Mouse (Mus musculus): ENCODE measurements around the gene Colgalt2.

GRCm38 (mm10) chr1:152394956-152395515, 4.6 kb upstream of the Colgalt2 start:
- TF ChIP-seq POLR2A (IDR thresholded peaks at IDR 0.05; ENCODE audit: borderline replicate concordance, extremely low read depth, insufficient read depth, insufficient read length, poor library complexity, severe bottlenecking) (no peak), CTCF (IDR thresholded peaks at IDR 0.05; ENCODE audit: borderline replicate concordance, extremely low read depth, insufficient read depth, insufficient read length) (no peak)
